Mouse (Mus musculus) lung, postnatal 10 days (tissue): Measurements from ENCODE around the gene Wnt16.
A peak's percentile ranks its signal among the peaks of the same experiment; 100 is the strongest.

Experiments
- DNase-seq: peaks from one replicate; pipeline ENCODE4 v3.0.0; 2021

Wnt16 gene

GRCm38 (mm10) chr6:22326289-22326688 lies 38.3 kb downstream of the Wnt16 start:
- no peak for DNase-seq

GRCm38 (mm10) chr6:22327091-22327490 lies 39.1 kb downstream of the Wnt16 start:
- no peak for DNase-seq

- DNase-seq = no peak
Observed at GRCm38 (mm10) chr6:22327931-22328330, 39.9 kb downstream of the Wnt16 start.

- peak; percentile 29 for DNase-seq
Observed at GRCm38 (mm10) chr6:22330169-22330960, 42.3 kb downstream of the Wnt16 start.

- DNase-seq = no peak
Observed at GRCm38 (mm10) chr6:22332548-22332947, 44.5 kb downstream of the Wnt16 start.

- no peak for DNase-seq
Observed at GRCm38 (mm10) chr6:22339763-22340542, 51.9 kb downstream of the Wnt16 start.

GRCm38 (mm10) chr6:22340779-22341178 lies 52.8 kb downstream of the Wnt16 start:
- DNase-seq = no peak

GRCm38 (mm10) chr6:22343292-22343691 lies 55.3 kb downstream of the Wnt16 start:
- no peak for DNase-seq

- no peak for DNase-seq
Observed at GRCm38 (mm10) chr6:22343706-22344105, 55.7 kb downstream of the Wnt16 start.

- no peak for DNase-seq
Observed at GRCm38 (mm10) chr6:22344443-22344842, 56.4 kb downstream of the Wnt16 start.

GRCm38 (mm10) chr6:22347132-22347902 lies 59.3 kb downstream of the Wnt16 start:
- no peak for DNase-seq
